Mouse (Mus musculus): Measurements from ENCODE around the gene Got1. TPM values are rescaled to one million over a fixed set of nuclear protein-coding genes. Genes with fewer than 3 reads are reported as not detected.

Got1 gene
- polyA plus RNA-seq, 1 experiment from 2014 or later: 75.4 TPM

DNA sequence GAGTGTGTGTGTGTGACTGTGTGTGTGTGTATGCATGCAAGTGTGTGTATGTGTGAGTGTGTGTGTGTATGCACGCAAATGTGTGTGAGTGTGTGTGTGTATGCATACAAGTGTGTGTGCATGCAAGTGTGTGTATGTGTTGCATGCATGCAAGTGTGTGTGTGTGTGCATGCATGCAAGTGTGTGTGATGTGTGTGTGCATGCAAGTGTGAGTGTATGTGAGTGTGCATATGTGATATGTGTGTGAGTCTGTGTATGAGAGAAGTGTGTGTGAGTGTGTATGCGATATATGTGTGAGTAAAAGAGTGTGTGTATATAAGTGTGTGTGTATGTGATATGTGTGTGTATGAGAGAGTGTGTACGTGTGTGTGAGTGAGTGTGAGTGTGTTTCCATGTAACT lies 11.0 kb upstream of the Got1 start:
- WGBS: 95% methylated on average over 3 of the region's 3 CpGs
- no peaks in the 10 kb centered on the region for H3K4me1 ChIP-seq (replicated peaks)
- peaks cover 7% of the 10 kb centered on the region; the same call in 1 of the 2 replicates for H3K27me3 ChIP-seq
- no peak overlapping the region for H3K4me3 ChIP-seq
- no peak overlapping the region for H3K4me2 ChIP-seq
- H3K36me3 ChIP-seq: no peaks in the 10 kb centered on the region
- no peak overlapping the region for H3K9ac ChIP-seq
- no peak for ATAC-seq (ENCODE audit: low FRiP score)
- no peaks in the 10 kb centered on the region for H3K9me3 ChIP-seq
- no peak overlapping the region for H3K27ac ChIP-seq

DNA sequence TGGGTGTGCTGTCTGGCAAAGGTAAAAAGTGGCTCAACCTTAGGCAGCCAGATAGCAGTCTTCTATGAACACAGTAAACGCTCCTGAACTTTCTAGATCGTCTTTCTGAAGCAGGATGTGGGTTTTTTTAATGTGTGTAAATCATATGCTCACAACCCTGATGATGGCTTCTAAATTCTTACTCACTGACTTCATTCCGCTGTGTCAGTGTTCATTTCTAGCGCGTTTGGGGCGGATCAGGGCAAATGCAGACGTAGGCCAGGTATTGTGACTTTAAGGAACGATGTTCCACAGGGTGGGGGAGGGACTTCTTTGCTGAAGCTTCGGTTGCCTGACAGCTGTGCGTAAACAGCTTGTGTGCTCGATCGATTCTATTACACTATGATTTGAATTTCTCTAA lies 6.5 kb upstream of the Got1 start:
- H3K27ac ChIP-seq: no peak overlapping the region
- H3K9ac ChIP-seq: no peak overlapping the region
- H3K4me3 ChIP-seq: no peak overlapping the region
- no peaks in the 10 kb centered on the region for H3K9me3 ChIP-seq
- 40% methylated on average over 12 of the region's 12 CpGs for WGBS
- no peak overlapping the region for H3K4me2 ChIP-seq
- H3K4me1 ChIP-seq (replicated peaks): no peaks in the 10 kb centered on the region
- H3K36me3 ChIP-seq: no peaks in the 10 kb centered on the region
- 0 out of 2 replicates have a peak, but pooled peaks cover 9% of the 10 kb centered on the region for H3K27me3 ChIP-seq
- ATAC-seq (ENCODE audit: low FRiP score): no peak

GRCm38 (mm10) chr19:43530197-43530770 lies 5.9 kb upstream of the Got1 start:
- WGBS: 1% methylated on average over 13 of the region's 13 CpGs

GRCm38 (mm10) chr19:43528056-43528587 lies 3.7 kb upstream of the Got1 start:
- Histone ChIP-seq H3K27ac (no peak overlapping the region), H3K4me1 (replicated peaks) (peaks cover 17% of the 10 kb centered on the region), H3K9me3 (no peaks in the 10 kb centered on the region), H3K4me2 (no peak overlapping the region), H3K9ac (no peak overlapping the region), H3K4me3 (no peak overlapping the region), H3K27me3 (0 out of 2 replicates have a peak, but pooled peaks cover 9% of the 10 kb centered on the region), H3K36me3 (no peaks in the 10 kb centered on the region)
- 83% methylated on average over 8 of the region's 8 CpGs for WGBS
- no peak for ATAC-seq (ENCODE audit: low FRiP score)

More at GRCm38 (mm10) chr19:43530197-43530770, 5.9 kb upstream of the Got1 start:
- Histone ChIP-seq H3K4me2 (peak overlapping the region; percentile 50), H3K9me3 (no peaks in the 10 kb centered on the region), H3K9ac (no peak overlapping the region), H3K4me1 (replicated peaks) (peaks cover 2% of the 10 kb centered on the region), H3K4me3 (peak overlapping the region; percentile 18; the same call in 1 of the 2 replicates), H3K27ac (no peak overlapping the region), H3K27me3 (0 out of 2 replicates have a peak, but pooled peaks cover 9% of the 10 kb centered on the region), H3K36me3 (no peaks in the 10 kb centered on the region)
- ATAC-seq (ENCODE audit: low FRiP score): peak; percentile 80

GRCm38 (mm10) chr19:43527131-43527530 lies 2.7 kb upstream of the Got1 start:
- no peak for ATAC-seq (ENCODE audit: low FRiP score)
- Histone ChIP-seq H3K4me3 (no peak overlapping the region), H3K4me2 (no peak overlapping the region), H3K4me1 (replicated peaks) (peaks cover 27% of the 10 kb centered on the region), H3K27ac (no peak overlapping the region), H3K9ac (no peak overlapping the region), H3K27me3 (0 out of 2 replicates have a peak, but pooled peaks cover 9% of the 10 kb centered on the region), H3K36me3 (no peaks in the 10 kb centered on the region), H3K9me3 (no peaks in the 10 kb centered on the region)
- 16% methylated on average over 11 of the region's 11 CpGs for WGBS

- Histone ChIP-seq H3K9ac (no peak overlapping the region), H3K4me1 (replicated peaks) (peaks cover 38% of the 10 kb centered on the region), H3K27ac (no peak overlapping the region), H3K27me3 (0 out of 2 replicates have a peak, but pooled peaks cover 6% of the 10 kb centered on the region), H3K4me2 (no peak overlapping the region), H3K4me3 (no peak overlapping the region), H3K9me3 (no peaks in the 10 kb centered on the region), H3K36me3 (no peaks in the 10 kb centered on the region)
- no peak for ATAC-seq (ENCODE audit: low FRiP score)
- 91% methylated on average over 9 of the region's 9 CpGs for WGBS
These were observed 1.6 kb upstream of the Got1 start for GRCm38 (mm10) chr19:43526025-43526424.

DNA sequence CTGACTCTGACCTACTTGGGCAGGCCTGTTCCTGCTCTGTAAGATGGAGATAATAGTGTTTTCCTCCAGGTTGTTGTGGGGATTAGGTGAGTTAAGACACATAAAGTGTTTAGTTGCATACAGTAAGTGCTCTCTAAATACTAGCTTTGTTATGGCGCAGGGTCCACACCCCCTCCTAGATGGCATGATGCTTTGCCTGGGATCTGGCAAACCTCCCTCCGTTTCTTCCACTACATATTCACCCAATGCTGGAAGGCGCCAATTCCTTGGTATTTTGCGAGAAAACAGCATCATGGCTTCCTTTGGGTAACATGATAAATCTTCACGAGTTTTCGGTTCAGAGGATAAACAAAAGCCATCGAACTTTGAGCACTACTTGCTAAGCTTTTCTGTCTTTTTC lies 1.2 kb upstream of the Got1 start:
- H3K27me3 ChIP-seq: 0 out of 2 replicates have a peak, but pooled peaks cover 6% of the 10 kb centered on the region
- H3K9ac ChIP-seq: peak overlapping the region; percentile 83
- H3K4me2 ChIP-seq: peak overlapping the region; percentile 64
- no peak for ATAC-seq (ENCODE audit: low FRiP score)
- peaks cover 42% of the 10 kb centered on the region for H3K4me1 ChIP-seq (replicated peaks)
- no peak overlapping the region for H3K27ac ChIP-seq
- H3K36me3 ChIP-seq: no peaks in the 10 kb centered on the region
- H3K4me3 ChIP-seq: peak overlapping the region; percentile 67
- H3K9me3 ChIP-seq: no peaks in the 10 kb centered on the region
- WGBS: 93% methylated on average over 7 of the region's 7 CpGs

DNA sequence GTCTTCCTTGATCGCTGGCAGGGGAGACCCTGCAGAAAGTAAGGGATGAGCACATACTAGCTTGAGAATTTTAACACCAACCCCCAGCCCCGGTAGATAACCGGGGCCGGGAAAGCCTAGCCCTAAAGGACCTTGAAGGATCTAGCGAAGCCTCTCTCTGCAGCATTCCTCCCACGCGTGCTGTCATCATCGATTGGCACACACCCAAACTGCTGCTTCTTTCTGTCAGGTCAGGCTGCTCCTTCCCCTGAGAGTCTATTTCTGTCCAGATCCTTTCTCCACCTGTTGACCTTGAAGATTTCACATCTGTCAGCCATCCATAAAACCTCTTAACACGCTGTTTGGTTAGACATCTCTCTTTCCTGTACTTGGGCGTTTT lies 688 bp upstream of the Got1 start:
- no peaks in the 10 kb centered on the region for H3K36me3 ChIP-seq
- H3K9me3 ChIP-seq: no peaks in the 10 kb centered on the region
- peak overlapping the region; percentile 83 for H3K9ac ChIP-seq
- peaks cover 45% of the 10 kb centered on the region for H3K4me1 ChIP-seq (replicated peaks)
- 21% methylated on average over 10 of the region's 10 CpGs for WGBS
- H3K4me3 ChIP-seq: peak overlapping the region; percentile 67
- 0 out of 2 replicates have a peak, but pooled peaks cover 6% of the 10 kb centered on the region for H3K27me3 ChIP-seq
- no peak for ATAC-seq (ENCODE audit: low FRiP score)
- H3K27ac ChIP-seq: peak overlapping the region; percentile 78
- peak overlapping the region; percentile 64 for H3K4me2 ChIP-seq

GRCm38 (mm10) chr19:43523551-43523950 lies 854 bp downstream of the Got1 start:
- H3K4me2 ChIP-seq: peak overlapping the region; percentile 62
- H3K27ac ChIP-seq: peak overlapping the region; percentile 74; the same call in 1 of the 2 replicates
- ATAC-seq (ENCODE audit: low FRiP score): no peak
- H3K9me3 ChIP-seq: no peaks in the 10 kb centered on the region
- H3K4me1 ChIP-seq (replicated peaks): peaks cover 45% of the 10 kb centered on the region
- H3K9ac ChIP-seq: peak overlapping the region; percentile 76
- peak overlapping the region; percentile 67 for H3K4me3 ChIP-seq
- no peaks in the 10 kb centered on the region for H3K36me3 ChIP-seq
- H3K27me3 ChIP-seq: 0 out of 2 replicates have a peak, but pooled peaks cover 6% of the 10 kb centered on the region
- 8% methylated on average over 12 of the region's 12 CpGs for WGBS

GRCm38 (mm10) chr19:43521996-43522395 lies 2.4 kb downstream of the Got1 start:
- H3K9me3 ChIP-seq: no peaks in the 10 kb centered on the region
- H3K27me3 ChIP-seq: 0 out of 2 replicates have a peak, but pooled peaks cover 6% of the 10 kb centered on the region
- no peak overlapping the region for H3K4me3 ChIP-seq
- 84% methylated on average over 9 of the region's 9 CpGs for WGBS
- H3K4me2 ChIP-seq: peak overlapping the region; percentile 62
- peak overlapping the region; percentile 53; the same call in 1 of the 2 replicates for H3K9ac ChIP-seq
- ATAC-seq (ENCODE audit: low FRiP score): no peak
- no peak overlapping the region for H3K27ac ChIP-seq
- peaks cover 45% of the 10 kb centered on the region for H3K4me1 ChIP-seq (replicated peaks)
- no peaks in the 10 kb centered on the region for H3K36me3 ChIP-seq

GRCm38 (mm10) chr19:43521362-43521761 lies 3.0 kb downstream of the Got1 start:
- Histone ChIP-seq H3K4me3 (no peak overlapping the region), H3K27ac (no peak overlapping the region), H3K27me3 (0 out of 2 replicates have a peak, but pooled peaks cover 2% of the 10 kb centered on the region), H3K9me3 (no peaks in the 10 kb centered on the region), H3K4me2 (peak overlapping the region; percentile 62), H3K9ac (no peak overlapping the region; the same call in 1 of the 2 replicates), H3K36me3 (no peaks in the 10 kb centered on the region), H3K4me1 (replicated peaks) (peaks cover 45% of the 10 kb centered on the region)
- no peak for ATAC-seq (ENCODE audit: low FRiP score)
- WGBS: 42% methylated on average over 8 of the region's 8 CpGs

DNA sequence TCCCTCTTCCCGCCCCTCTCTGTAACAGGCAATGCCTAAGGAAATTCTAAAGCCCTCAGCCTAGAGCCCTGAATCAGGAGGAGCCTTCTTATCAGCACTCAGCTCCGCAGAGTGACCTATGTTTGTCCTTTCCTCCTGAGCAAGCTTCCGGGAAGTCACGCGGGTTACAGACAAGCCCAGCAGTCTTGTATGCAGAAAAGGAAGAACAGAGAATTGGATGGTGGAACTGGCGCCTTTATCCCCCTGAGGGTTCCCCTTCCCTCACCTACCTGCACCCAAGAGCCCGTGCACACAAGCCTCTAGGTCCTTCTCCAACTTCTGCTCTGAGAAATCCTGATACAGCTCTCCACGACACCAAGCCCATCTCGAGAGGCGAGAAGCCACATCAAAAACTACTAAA lies 4.0 kb downstream of the Got1 start:
- H3K9me3 ChIP-seq: no peaks in the 10 kb centered on the region
- no peaks in the 10 kb centered on the region; the same call in 1 of the 2 replicates for H3K36me3 ChIP-seq
- peaks cover 44% of the 10 kb centered on the region for H3K4me1 ChIP-seq (replicated peaks)
- ATAC-seq (ENCODE audit: low FRiP score): no peak
- WGBS: 81% methylated on average over 9 of the region's 10 CpGs
- H3K9ac ChIP-seq: 0 out of 2 replicates have a peak overlapping the region, but pooled peaks have one; percentile 47
- no peak overlapping the region for H3K4me3 ChIP-seq
- H3K27me3 ChIP-seq: no peaks in the 10 kb centered on the region
- H3K27ac ChIP-seq: no peak overlapping the region
- H3K4me2 ChIP-seq: 0 out of 2 replicates have a peak overlapping the region, but pooled peaks have one; percentile 62

Data from hindbrain, embryonic 13.5 days (tissue).